Mouse (Mus musculus) cortical plate, adult 2 months (tissue): ENCODE measurements around the gene Zfp809.

Experiments used
- CTCF ChIP-seq: fragments of 200-500 bp; IDR thresholded peaks from 2 replicates; pipeline ENCODE4 v1.5.1; 2011; ENCODE audit warnings: mild to moderate bottlenecking, control low read depth, low read length; ENCODE audit not compliant: insufficient read depth; ENCODE audit errors: extremely low read depth
- POLR2A ChIP-seq: fragments of 200-500 bp; IDR thresholded peaks from 2 replicates; pipeline ENCODE4 v1.6.1; 2011; ENCODE audit warnings: mild to moderate bottlenecking, low read length, control low read depth; ENCODE audit not compliant: insufficient read depth; ENCODE audit errors: extremely low read depth

DNA sequence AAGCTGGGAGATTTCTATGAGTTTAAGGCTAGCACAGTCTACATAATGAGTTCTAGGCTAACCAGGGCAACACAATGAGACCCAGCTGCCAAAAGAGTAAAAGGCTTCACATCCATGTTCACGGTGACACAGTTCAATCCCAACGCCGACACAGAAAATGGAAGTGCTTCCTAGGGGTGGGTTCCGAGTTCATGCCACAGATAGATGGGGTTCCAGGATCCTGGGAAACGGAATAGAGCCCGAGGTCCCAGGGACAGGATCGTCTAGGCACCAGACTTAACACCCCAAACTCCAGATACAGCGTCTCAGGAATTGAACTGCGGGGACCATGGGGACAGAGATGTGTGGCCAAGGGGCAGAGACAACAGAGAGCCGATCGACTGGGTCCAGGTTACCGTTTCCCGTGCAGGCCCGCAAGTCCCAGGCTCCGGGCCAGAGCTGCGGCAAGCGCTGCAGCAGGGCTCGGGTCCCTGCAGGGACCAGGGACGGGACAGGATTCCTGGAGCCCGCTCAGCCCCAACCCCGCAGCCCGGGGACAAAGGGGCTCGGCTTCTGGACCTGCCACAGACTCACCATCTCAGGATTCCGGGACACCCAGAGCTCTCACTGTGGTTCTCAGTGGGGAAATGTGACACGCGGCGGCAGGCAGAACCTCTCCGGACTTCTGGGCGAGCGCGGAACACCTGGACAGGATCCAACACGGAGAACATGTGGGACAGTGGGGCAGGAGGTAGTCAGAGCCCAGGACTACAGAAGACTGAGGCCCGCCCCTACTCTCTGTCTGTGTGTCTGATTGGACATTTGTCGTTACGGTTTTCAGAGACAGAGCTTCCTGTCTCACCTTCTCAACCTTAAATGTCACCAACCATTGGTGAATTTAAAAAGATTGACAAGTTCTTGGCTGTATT, 33.9 kb downstream of the Zfp809 start, which contains the start of gene Zfp599:
- TF ChIP-seq POLR2A (peak; percentile 50; the same call in 1 of the 2 replicates), CTCF (no peak)
